Mouse (Mus musculus) erythroblast, embryonic 14.5 days (primary cell): ENCODE measurements around the gene Kiss1r. TPM values are rescaled to one million over a fixed set of nuclear protein-coding genes. Genes with fewer than 3 reads are reported as not detected.

Experiments
- H3K27me3 ChIP-seq: 2 replicates; pipeline ENCODE4 v1.6.1; 2012; ENCODE audit warnings: inconsistent platforms; ENCODE audit not compliant: control insufficient read depth
- H3K36me3 ChIP-seq: 2 replicates; pipeline ENCODE4 v1.6.1; 2012; ENCODE audit warnings: mild to moderate bottlenecking, inconsistent platforms; ENCODE audit not compliant: control insufficient read depth
- H3K4me1 ChIP-seq: 2 replicates; pipeline ENCODE4 v1.6.1; 2012; ENCODE audit warnings: inconsistent platforms; ENCODE audit not compliant: control insufficient read depth
- H3K4me3 ChIP-seq: replicated peaks from 2 replicates; pipeline ENCODE3; 2012; ENCODE audit warnings: moderate library complexity, mild to moderate bottlenecking, inconsistent platforms
- H3K9me3 ChIP-seq: 2 replicates; pipeline ENCODE4 v1.6.1; 2012; ENCODE audit warnings: low read length, inconsistent platforms, mixed read lengths; ENCODE audit not compliant: control insufficient read depth
- GATA1 ChIP-seq: IDR thresholded peaks from 2 replicates; pipeline ENCODE4 v1.6.1; 2012; ENCODE audit warnings: low read length, inconsistent platforms, mixed read lengths
- TAL1 ChIP-seq: IDR thresholded peaks from 3 replicates; pipeline ENCODE4 v1.6.1; 2012; ENCODE audit warnings: low read length, inconsistent platforms, mixed read lengths
- polyA plus RNA-seq: library from polyadenylated mRNA; stranded (reverse); fragments of >175 nt; gene quantifications from 2 replicates; pipeline ENCODE4 v1.2.3, GENCODE M21; 2012

Kiss1r gene
- polyA plus RNA-seq, 1 experiment: 0.01 TPM

GRCm38 (mm10) chr10:79928030-79928694, 11.4 kb downstream of the Kiss1r start:
- Histone ChIP-seq H3K27me3 (peaks cover 8% of the 10 kb centered on the region), H3K9me3 (no peaks in the 10 kb centered on the region), H3K4me1 (peaks cover 53% of the 10 kb centered on the region), H3K36me3 (peaks cover 28% of the 10 kb centered on the region), H3K4me3 (peak overlapping the region; percentile 82)
- TF ChIP-seq TAL1 (no peak), GATA1 (no peak)

GRCm38 (mm10) chr10:79928907-79929701, 12.3 kb downstream of the Kiss1r start:
- Histone ChIP-seq H3K4me1 (peaks cover 56% of the 10 kb centered on the region), H3K36me3 (peaks cover 36% of the 10 kb centered on the region), H3K9me3 (no peaks in the 10 kb centered on the region), H3K4me3 (peak overlapping the region; percentile 39), H3K27me3 (peaks cover 1% of the 10 kb centered on the region; the same call in 1 of the 2 replicates)
- no peak for TF ChIP-seq GATA1
- no peak for TF ChIP-seq TAL1

- H3K9me3 ChIP-seq: no peaks in the 10 kb centered on the region
- no peaks in the 10 kb centered on the region for H3K27me3 ChIP-seq
- TF ChIP-seq GATA1 (no peak), TAL1 (no peak)
- H3K36me3 ChIP-seq: peaks cover 41% of the 10 kb centered on the region
- peak overlapping the region; percentile 30 for H3K4me3 ChIP-seq
- peaks cover 56% of the 10 kb centered on the region for H3K4me1 ChIP-seq
Measured at GRCm38 (mm10) chr10:79929967-79930825, 13.4 kb downstream of the Kiss1r start.

GRCm38 (mm10) chr10:79930826-79931186, 14.0 kb downstream of the Kiss1r start:
- Histone ChIP-seq H3K27me3 (no peaks in the 10 kb centered on the region), H3K4me1 (peaks cover 53% of the 10 kb centered on the region), H3K9me3 (no peaks in the 10 kb centered on the region), H3K4me3 (no peak overlapping the region), H3K36me3 (peaks cover 45% of the 10 kb centered on the region)
- TF ChIP-seq TAL1 (no peak), GATA1 (no peak)

- Histone ChIP-seq H3K27me3 (no peaks in the 10 kb centered on the region), H3K4me1 (peaks cover 49% of the 10 kb centered on the region), H3K9me3 (no peaks in the 10 kb centered on the region), H3K4me3 (no peak overlapping the region), H3K36me3 (peaks cover 45% of the 10 kb centered on the region)
- TF ChIP-seq GATA1: no peak
- no peak for TF ChIP-seq TAL1
Measured at GRCm38 (mm10) chr10:79931797-79932196, 15.0 kb downstream of the Kiss1r start.

- TF ChIP-seq TAL1 (no peak), GATA1 (no peak)
- no peak overlapping the region for H3K4me3 ChIP-seq
- no peaks in the 10 kb centered on the region for H3K27me3 ChIP-seq
- H3K4me1 ChIP-seq: peaks cover 49% of the 10 kb centered on the region
- no peaks in the 10 kb centered on the region for H3K9me3 ChIP-seq
- H3K36me3 ChIP-seq: peaks cover 50% of the 10 kb centered on the region
Measured at GRCm38 (mm10) chr10:79932736-79933135, 16.0 kb downstream of the Kiss1r start.

GRCm38 (mm10) chr10:79933145-79933679, 16.4 kb downstream of the Kiss1r start:
- no peak overlapping the region for H3K4me3 ChIP-seq
- no peak for TF ChIP-seq GATA1
- TF ChIP-seq TAL1: no peak
- no peaks in the 10 kb centered on the region for H3K27me3 ChIP-seq
- H3K36me3 ChIP-seq: peaks cover 53% of the 10 kb centered on the region
- H3K9me3 ChIP-seq: no peaks in the 10 kb centered on the region
- peaks cover 49% of the 10 kb centered on the region for H3K4me1 ChIP-seq

GRCm38 (mm10) chr10:79933861-79934260, 17.1 kb downstream of the Kiss1r start:
- H3K27me3 ChIP-seq: no peaks in the 10 kb centered on the region
- peaks cover 53% of the 10 kb centered on the region for H3K36me3 ChIP-seq
- H3K4me1 ChIP-seq: peaks cover 46% of the 10 kb centered on the region
- no peaks in the 10 kb centered on the region for H3K9me3 ChIP-seq
- H3K4me3 ChIP-seq: no peak overlapping the region
- TF ChIP-seq GATA1 (no peak), TAL1 (no peak)
